Mouse (Mus musculus) MEL (cell line): Measurements from ENCODE around the gene Rhpn2.

ENCODE experiments used
- GABPA ChIP-seq: IDR thresholded peaks from 2 replicates; pipeline ENCODE4 v1.6.1; 2012; ENCODE audit warnings: low read depth, mild to moderate bottlenecking, inconsistent platforms, low read length, improper control_type of control experiment, moderate library complexity
- POLR2A ChIP-seq, 2 experiments: IDR thresholded peaks; 2 replicates each; pipeline ENCODE4 v1.6.1; 2011 to 2012; ENCODE audit warnings: low read length in 2 of 2, mild to moderate bottlenecking in 2 of 2, control low read depth in 1 of 2, improper control_type of control experiment in 1 of 2, low read depth in 1 of 2, moderate library complexity in 1 of 2; ENCODE audit not compliant: control insufficient read depth in 1 of 2, insufficient read depth in 1 of 2, poor library complexity in 1 of 2
- RCOR1 ChIP-seq: IDR thresholded peaks from 2 replicates; pipeline ENCODE4 v1.6.1; 2012; ENCODE audit warnings: low read depth, mild to moderate bottlenecking, inconsistent platforms, low read length, improper control_type of control experiment

GRCm38 (mm10) chr7:35428146-35428545 is 94.2 kb downstream of the Rhpn2 start:
- TF ChIP-seq RCOR1: no peak
- TF ChIP-seq GABPA: no peak
- TF ChIP-seq POLR2A (IDR thresholded peaks at IDR 0.05; ENCODE audit: control insufficient read depth in 1 of 2, insufficient read depth in 1 of 2, low read depth in 1 of 2, low read length in 2 of 2, poor library complexity in 1 of 2): no peak
